Mouse (Mus musculus) adrenal gland, adult 8-10 months (tissue): ENCODE data around the gene Cd40lg. TPM values are rescaled to one million over a fixed set of nuclear protein-coding genes. Genes with fewer than 3 reads are reported as not detected.

Source experiments
- DNase-seq: peaks from one replicate; pipeline ENCODE4 v3.0.0; 2022
- total RNA-seq, 4 experiments: library from RNA; stranded (reverse); gene quantifications; 2 replicates each; pipeline ENCODE4 v1.2.4; 2022

Gene Cd40lg
- total RNA-seq, result under 1 TPM in 1 of 4 experiments, not detected in 3; 0.24 TPM

DNA sequence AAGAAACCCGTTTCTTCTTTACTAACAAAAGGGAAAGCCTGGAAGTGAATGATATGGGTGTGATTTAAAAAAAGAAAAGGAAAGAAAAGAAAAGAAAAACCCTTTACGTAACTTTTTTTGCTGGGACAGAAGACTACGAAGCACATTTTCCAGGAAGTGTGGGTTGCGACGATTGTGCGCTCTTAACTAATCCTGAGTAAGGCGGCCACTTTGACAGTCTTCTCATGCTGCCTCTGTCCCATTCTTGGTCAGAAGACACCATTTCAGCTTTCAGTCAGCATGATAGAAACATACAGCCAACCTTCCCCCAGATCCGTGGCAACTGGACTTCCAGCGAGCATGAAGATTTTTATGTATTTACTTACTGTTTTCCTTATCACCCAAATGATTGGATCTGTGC, at the start of gene Cd40lg:
Cd40lg (plus strand) TSS at position 268 of the 400 bp plus-strand sequence.
- no peak for DNase-seq

DNA sequence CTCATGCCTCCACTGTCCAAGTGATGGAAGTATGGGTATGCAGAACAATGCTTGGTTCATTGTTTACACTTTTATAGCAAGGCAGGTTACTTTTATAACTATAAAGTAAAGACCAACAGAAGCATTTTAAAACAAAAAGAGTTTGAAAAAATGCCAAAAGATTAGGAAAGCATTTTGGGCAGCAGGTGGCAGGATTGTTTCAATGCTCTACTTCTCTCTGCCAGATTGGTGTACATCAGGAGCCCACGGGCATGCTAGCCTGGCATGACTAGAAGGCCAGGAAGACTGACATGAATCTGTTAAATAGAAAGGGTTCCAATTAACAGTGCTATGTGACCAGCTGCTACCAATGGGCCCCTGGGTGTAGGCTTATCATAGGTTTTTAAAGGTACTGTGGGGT, 45.4 kb upstream of the Cd40lg start:
- DNase-seq, result no peak

DNA sequence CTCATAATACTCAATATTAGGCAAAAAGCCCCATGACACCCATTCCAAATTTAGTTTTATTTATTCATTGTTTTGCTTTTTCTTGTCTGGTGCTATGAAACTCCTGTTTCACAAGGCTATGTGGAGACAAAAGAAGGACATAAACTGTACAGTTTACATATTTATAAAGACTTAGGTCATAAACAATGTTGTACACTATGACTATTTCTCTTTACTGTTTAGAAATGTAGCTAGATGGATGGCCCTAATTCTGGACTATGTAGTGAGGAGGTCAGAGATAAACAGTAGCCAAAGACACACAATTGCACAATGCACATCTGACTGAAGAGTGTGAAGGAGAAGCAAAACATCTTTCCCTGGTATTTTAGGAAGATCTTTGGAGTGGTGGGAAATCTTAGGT, 40.7 kb upstream of the Cd40lg start:
- DNase-seq, result no peak

DNA sequence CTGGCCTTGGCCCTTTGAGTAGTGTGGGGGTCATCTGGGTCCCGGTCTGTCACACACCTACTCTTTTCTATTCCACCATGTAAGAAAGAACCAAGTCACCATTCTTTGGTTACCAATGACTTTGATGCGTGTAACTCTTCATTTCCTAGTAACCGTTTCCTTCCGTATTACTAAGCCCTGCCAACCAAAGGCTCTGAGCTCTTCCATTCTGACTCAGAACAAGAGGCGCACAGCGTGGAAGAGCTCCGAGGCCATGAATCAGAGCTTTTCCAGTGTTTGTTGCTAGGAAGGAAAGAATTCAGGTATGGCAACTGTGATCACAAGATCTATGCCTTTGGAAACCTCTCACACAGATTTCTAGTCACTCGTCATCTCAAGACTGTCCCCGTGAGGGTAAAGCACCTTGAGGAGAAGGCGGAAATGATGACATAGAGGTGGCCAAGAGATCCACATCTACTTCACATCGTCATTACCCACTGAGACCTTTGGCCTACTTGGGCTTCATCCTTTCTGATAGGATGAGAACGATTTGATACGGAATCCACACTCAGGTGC, 34.6 kb upstream of the Cd40lg start:
- DNase-seq, result no peak

DNA sequence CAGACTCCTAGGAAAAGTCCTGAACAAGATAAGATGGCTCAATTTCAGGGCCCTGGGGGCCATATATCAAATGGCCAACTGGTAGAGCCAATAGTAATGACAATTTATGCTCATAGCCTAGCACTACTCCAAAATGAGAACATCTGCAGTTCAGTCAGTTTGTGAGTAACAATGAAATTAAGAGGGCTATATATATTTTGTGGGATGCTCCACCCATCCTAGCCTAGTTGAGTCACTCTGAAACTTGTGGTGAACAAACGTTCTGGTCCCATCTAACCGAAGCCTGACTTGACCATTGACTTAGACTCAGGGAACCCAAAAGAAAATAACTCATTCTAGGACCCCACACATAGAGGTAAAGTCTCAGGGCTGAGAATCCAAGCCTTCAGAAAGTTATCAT, 29.5 kb upstream of the Cd40lg start:
- DNase-seq, result no peak

DNA sequence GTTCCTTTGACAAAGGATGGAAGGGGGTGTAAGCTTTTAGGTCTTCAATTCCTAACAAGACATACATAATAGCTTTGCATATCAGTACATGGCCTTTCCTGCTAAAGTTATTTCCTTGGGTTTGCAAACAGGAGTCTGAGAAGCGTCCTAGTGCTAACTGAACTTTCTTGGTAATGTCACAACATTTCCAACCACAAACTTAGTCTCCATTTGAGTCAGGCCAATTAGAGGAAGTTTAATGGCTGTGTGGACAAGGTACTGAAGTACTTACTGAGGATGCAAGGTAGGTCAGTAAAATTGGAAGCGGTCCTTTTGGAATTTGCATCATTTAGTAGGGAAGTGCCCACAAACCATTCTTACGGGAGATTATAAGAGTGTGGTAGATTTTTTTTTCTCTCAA, 28.6 kb upstream of the Cd40lg start:
- no peak for DNase-seq

DNA sequence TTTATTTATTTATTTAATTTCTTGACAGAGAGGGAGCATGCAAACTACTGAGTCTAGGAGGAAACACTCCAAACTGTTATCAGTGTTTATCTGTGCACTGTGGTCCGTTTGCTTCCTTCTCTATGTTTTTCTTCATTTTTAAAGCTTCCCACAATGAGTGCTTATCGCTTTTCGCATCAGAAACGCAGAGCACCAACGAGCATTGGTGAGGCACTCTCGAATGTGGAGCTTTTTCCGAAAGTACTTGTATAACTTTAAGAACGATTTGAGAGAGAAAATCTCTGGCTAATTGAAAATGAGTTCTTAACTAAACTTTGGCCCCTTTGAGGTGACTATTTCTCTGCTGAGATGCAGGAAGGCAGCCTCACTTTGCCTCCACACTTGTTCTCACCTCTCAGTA, 24.6 kb upstream of the Cd40lg start:
- no peak for DNase-seq

DNA sequence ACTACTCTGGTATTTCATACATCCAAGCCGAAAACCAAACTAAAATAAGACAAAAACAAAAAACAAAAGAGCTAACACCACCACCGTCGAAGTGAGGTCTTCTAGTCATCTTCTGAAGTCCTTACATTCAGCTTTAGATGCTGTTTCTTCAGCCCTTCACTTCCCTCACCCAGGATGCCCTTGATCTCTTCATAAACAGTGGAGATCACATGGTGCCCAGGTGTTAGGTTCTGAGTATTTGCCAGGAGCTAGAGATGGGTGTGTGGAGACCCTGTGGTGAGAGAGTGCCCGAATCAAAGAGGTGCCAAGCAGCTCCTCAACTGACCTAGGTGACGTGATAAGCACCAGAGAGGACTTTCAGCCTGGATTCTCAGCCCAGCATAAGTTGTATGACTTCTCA, 22.6 kb upstream of the Cd40lg start:
- DNase-seq, result no peak

DNA sequence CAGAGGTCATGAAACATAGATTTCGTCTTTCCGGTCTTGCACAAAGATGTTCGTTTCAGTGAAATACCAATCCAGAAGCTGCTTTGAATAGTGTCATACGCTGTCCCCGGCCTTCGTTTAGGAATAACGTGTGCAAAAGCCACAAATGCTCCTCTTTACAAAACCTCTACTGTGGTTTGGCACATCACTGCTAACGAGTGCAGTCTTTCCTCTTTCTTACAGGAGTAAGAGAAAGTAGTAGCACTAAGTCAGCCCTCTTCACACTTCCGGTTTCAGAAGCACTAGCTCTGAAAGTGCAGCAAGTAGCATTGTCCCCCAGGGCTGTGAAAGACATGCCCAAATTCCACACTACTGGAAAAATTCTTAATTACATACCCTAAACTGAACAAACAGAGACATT, 15.6 kb upstream of the Cd40lg start:
- no peak for DNase-seq

DNA sequence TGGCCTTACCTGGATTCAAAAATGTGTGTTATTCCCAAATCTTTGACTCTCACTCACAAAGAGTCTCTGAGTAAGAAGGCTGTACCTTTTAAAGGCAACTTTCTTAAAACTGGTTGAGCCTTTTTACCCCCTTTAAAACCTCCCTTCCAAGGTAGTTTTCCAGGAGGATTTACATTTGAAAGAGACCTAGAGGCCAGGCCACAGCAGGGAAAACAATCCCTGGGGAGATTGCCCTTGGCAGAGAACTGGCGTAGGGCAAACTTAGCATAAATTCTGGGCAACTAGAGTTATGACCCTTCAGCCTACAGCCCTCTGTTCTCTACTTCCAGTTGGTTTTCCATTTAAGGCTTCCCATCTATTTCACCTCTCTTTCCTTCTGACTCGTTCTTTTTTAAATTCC, 13.9 kb upstream of the Cd40lg start:
- no peak for DNase-seq

DNA sequence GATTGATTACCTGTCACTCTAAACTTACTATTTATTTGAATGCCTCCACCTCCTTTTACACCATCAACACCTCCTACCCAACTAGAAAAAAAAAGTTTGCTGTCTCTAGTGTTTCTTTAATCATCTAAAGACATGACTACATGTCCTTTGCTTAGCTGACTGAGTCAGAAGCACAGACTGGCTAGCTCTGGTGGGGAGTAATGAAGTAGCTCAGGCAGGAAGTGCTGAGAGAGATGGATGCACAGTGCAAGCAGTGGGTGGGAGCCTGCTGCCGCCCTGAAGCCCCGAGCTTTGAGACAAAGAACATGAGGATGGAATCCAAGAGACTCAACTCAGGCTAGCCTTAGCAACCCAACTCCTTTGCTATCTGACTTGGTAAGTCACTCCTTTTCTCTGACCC, 11.5 kb upstream of the Cd40lg start:
- no peak for DNase-seq

DNA sequence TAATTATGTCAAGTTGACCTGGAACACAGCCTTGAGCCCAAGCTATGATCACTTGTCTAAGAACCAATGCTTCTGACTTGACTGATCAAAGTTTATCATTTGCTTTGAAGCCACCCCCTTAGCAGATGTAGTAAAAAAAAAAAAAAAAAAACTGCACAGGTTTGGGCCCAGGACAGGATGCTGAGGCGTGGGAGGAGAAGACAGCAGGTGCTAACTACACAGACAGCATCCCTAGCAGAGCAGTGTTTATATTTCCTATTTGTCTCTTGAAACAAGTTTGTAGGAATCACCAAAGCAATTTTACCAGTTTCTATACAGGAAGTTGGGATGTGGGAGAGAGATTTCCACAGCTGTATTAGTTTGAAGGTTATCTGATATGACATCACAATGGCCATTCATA, 1.4 kb upstream of the Cd40lg start:
- DNase-seq, result no peak

DNA sequence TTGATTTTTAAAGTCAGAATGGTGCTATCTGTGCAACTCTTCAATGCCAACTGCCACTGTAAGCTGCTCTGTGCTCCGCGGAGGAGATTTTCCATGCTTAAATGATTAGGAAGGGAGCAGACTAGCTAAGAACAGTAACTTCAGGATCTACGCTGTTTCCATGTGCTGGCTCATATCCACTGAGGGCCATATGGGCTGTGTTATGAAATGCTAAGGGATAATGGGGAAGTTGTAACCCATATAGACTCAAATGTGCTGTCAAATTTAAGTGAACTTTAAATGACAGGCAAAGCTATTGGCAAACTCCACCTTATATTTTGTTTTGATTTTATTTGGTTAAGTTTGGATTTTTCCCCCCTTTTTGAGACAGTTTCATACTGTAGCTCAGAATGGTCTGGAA, 919 bp downstream of the Cd40lg start:
- no peak for DNase-seq

DNA sequence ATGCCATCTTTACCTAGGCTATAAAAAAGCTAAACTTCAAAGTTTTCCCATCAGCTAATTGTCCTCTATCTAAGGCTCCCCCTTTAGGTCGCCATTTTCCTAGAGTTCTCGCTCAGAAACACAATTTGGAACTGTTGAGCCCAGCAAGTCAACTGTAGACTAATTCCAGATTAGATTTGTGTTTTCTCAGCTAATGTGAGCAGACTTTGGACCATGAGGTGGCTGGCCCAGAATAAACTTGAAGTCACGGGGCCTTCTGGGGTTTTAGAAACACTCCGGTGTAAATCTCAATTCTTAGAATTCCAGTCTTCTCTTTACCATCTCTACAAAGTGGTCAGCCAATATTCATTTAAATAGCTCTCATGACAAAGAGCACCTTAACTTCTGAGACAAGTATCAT, 3.6 kb downstream of the Cd40lg start:
- DNase-seq, result no peak

DNA sequence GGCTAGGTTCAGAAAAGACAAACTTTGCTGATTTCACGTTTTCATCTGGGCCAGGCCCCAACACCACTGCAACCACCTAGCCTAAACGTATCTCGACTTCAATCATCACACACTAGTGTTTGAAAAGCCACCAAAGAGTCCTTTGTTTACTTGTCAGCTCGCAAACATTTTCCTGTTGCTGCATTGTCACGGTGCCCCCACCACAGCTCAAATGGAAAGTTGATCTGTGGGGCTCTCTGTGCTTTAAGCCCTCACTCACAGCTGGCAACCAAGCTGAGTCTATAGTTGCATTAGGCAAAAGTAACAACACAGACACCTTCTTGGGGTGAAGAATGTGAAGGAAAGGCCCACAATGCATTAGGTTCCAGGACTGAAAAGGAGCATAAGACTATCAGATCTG, 4.3 kb downstream of the Cd40lg start:
- no peak for DNase-seq

DNA sequence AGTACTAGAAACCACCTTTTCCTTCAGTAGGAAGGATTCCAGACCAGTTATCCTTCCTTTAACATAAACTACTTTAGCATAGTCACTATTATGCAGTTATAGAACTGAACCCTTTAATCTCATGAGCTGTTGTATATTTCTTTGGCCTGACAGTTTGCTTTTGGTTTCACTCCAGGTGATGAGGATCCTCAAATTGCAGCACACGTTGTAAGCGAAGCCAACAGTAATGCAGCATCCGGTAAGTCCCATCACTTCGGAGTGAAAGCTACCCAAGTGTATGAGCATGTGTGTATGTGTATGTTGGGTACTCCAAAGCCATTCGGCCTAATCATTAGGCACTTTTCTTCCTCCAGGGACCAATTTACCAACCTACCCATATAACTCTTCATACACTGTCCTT, 7.6 kb downstream of the Cd40lg start:
- DNase-seq, result no peak

DNA sequence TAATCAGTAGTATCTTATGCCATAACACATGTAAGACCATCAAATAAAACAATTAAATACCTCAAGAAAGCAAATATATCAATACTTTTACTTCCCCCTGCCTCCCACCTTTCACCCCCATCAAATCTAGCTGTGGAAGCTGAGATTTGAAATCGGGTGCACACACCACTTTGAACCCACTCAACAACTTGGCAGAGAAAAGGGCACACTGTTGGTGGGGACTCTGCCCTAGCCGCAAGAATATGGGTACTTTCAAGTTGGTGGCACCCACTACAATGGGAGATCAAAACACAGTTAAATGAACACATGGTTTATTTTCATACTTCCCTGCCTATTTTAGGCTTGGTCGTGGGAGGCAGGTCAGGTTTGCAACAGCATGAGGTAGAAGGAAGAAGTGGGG, 9.9 kb downstream of the Cd40lg start:
- DNase-seq, result no peak

DNA sequence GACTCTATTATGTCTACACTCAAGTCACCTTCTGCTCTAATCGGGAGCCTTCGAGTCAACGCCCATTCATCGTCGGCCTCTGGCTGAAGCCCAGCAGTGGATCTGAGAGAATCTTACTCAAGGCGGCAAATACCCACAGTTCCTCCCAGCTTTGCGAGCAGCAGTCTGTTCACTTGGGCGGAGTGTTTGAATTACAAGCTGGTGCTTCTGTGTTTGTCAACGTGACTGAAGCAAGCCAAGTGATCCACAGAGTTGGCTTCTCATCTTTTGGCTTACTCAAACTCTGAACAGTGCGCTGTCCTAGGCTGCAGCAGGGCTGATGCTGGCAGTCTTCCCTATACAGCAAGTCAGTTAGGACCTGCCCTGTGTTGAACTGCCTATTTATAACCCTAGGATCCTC, 11.4 kb downstream of the Cd40lg start:
- no peak for DNase-seq

DNA sequence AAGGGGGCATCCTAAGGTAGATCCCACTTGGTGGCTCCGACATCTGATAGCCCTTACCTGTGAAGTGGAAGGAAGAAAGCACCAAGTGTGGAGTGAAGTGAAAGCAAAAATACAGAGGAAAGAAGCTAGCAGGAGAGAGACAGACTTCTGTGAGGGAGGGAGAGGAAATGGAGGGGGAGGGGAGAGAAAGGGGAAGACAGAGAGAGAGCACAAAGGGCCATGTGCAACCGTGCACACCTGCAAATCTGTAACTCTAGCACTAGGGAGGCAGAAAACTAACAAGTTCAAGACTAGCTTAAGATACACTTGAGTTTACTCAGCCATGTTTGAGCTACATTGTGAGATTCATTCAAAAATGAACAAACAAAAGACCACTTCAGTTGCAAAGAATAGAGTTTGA, 16.2 kb downstream of the Cd40lg start:
- DNase-seq, result no peak

DNA sequence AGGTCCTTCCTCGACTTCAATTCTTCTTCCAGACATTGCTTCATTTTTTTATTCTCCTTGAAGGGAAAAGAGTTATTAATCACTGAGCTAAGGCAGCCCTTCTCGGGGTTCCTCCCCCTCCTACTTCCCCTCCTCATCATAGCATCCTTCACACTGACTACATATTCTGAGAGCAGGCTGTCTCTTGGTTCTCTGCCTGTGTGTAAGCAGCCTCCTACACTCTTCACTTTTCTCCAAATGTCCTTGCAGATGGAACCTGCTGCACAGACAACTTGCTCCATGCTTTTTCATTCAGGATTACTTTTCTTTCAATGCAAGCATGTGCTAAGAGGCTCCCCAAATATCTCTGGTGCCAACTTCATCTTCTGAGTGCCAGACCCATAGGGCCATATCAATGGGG, 21.7 kb downstream of the Cd40lg start:
- no peak for DNase-seq

DNA sequence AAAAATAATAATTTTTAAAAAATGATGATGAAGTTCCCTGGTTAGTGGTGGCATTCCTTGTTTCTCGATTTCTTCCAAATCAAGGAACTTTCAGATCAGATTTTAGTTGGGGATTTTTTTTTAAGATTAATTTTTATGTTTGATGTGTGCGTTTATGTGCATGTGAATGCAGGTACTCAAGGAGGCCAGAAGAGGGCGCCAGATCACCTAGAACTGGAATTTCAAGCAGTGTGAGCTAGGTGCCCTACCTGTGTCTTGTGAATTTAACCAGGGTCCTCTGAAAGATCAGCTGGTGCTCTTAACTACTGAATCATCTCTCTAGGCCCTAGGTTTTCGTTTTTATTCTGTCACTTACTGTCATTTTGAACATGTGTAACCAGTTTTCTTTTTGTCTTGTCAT, 24.0 kb downstream of the Cd40lg start:
- DNase-seq, result no peak

DNA sequence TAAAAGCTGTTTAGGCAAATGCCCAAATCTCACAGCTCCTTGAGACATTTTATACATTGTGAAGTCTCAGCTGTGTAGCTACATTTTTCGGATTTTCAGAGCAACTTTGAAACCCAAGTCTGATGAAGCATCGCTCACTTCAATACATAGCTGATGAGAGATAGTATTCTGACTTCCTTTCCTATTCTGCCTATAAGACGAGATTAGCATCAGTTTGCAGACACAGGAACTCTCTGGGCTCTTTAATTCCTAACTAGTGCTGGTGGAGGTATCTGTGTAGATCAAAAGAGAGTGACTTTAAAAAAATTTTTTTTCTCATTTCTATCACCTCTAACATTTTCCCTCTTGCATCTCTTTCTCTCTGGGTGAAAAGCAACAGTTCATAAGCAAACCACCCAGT, 26.6 kb downstream of the Cd40lg start:
- DNase-seq, result no peak

DNA sequence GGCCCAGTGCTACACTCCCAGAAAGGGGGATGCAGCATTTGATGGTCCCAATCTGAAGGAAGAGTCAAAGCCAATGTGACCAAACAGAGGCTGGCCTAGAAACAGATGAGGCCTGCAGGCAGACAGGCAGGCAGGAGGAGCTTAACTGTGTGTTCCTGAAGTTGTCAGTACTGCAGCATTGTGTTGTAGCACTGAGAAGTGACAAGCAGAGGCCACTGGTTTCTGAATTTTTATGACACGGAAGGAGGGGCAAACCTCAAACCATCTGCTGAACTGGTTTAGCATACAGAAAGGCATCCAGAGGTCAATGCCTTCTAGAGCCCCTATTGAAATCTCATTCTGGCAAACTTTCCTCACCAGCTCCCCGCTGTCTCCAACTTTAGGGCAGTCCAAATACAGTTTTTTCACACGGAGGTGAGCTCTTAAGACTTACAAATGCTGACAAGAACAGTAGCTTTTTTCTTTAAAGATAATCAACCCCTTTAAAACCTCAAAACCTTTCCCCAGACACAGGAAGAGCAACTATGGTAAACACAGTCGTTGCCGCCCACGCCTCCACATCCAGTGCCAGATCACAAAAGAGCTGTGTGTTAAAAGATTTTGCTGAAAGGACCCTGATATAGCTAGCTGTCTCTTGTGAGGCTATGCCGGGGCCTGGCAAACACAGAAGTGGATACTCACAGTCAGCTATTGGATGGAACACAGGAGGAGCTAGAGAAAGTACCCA, 41.5 kb downstream of the Cd40lg start:
- no peak for DNase-seq

DNA sequence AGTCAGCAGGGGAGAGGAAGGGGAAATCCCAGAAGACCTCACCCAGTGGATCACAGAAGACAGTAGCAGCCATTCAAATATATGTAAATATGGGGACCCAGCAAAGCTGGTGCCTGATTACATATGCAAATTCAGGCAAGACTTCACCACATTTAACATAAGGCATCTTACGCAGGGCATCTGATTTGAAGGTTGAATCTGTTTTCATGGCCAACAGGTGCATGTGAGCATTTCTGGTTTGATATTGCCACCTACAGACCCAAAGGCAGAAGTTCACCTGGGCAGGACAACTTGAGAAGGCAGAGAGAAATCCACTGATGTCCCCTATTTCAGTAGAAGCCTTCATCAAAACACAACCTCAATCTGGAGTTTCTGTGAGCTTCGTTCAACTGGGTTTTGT, 48.8 kb downstream of the Cd40lg start:
- no peak for DNase-seq

DNA sequence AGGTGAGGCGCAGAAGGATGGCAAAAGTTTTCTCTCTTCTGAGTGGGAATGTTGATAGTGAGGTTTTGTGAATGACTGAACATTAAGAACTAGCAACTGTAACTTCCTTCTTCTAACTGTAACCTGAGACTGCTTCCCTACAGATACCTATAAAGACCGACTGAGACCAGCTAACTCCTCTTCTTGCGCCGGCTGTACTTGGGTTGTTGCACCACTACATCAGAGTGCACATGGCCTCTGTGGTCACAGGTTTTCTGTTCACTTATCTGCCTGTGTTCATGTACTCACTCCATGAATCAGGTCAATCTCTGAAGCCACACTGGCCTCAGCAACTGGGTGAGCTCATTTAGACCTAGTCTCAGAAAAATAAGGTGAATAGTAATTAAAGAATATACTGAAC, 51.6 kb downstream of the Cd40lg start:
- no peak for DNase-seq
